Mouse (Mus musculus): ENCODE data around the gene Hif1an. TPM values are rescaled to one million over a fixed set of nuclear protein-coding genes. Genes with fewer than 3 reads are reported as not detected.

Gene Hif1an
- total RNA-seq, 2 experiments from 2014 or later, result 30.2 to 33.1 TPM

DNA sequence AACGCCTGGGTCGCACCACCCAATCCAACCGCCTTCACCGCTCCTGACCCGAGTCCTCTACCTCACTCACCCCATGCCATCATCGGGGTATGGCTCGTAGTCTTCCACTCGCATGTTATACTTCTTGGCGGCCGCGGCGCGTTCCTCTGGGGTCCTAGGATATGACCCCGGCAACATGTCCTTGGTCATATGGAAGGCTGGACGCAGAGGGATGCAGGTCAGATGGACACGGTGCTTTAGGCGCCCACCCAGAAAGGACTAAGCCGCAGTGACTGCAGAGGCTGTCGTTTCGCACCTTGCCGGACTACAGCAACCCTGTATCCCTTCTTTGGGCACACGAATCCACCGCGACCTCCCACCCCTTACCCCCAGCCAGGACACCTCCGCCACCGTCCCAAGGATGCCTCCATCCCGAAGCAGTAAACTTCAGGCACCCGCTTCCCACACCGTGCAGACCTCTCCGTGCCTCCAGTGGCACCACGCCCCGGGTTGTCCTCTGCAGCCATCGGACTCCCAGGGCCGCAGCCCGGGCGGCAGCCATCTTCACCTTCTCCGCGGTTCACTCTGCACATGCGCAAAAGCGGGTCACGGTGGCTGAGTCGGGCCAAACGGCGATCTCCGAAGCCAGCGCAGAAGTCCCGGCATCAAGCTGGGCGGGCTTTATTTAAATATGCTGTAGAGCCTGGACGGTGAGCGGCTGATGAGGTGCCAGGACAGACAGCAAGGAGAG, 7.6 kb upstream of the Hif1an start, which contains the start of gene Ndufb8:
Gene Ndufb8, minus strand, starts transcription at position 580 of the 730 bp plus-strand sequence.
- peak; percentile 96 to 97 for DNase-seq (ENCODE audit: low spot score in 2 of 2)

DNA sequence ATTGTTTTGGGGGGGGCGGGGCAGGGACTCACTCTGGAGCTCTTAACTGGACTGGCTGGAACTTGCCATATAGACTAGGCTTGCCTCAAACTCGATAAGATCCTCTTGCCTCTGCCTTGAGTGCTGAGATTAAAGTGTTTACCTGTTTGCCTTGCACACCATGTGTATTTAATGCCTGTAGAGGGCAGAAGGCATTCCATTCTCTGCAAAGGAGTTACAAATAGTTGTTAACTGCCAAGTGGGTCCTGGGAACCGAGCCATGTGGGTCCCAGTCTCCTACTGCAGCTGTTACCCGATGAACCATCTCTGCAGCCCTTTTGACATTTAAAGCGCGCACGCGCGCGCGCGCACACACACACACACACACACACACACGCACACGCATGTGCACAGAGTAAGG, 1.4 kb downstream of the Hif1an start:
- DNase-seq (ENCODE audit: low spot score in 2 of 2), result no peak

GRCm38 (mm10) chr19:44567763-44568162, 5.1 kb downstream of the Hif1an start:
- DNase-seq (ENCODE audit: low spot score in 2 of 2), result no peak

DNA sequence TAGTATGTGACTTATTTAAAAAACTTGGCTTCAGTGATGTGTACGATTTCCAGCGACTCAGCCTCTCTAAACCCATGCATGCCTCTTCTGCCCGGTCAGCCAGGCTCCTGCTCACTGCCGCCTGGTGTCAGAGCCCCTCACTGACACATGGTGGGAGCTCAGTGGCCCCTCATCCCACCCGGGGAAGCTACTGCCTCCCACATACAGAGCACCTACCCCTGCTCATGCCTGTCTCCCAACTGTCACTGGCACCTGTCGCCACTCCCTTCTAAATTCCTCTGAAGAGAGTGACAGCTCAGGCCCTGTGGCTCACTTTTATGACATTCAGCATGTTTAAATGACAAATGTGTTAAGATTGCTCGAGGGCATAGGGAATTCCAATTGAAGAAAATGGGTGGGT, 13.6 kb downstream of the Hif1an start:
- DNase-seq (ENCODE audit: low spot score in 2 of 2), result no peak

DNA sequence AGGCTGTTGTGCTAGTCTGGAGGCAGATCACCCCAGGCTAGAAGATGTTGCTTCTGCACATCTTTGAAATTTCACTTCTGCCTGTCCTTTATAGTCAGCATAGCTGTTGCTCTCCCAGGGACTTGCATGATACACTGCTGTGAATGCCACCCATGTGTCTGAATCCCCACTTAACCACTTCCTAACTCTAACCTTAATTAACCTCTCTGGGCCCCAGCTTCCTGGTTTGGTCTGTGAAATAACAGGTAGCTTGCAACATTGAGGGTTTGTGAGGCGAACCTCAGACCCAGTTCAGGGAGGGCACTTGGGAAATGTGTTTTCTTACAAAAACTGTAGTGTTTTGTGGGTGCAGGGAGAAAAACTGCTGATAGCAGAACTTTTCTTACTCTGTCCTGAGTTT, 15.4 kb downstream of the Hif1an start:
- no peak for DNase-seq (ENCODE audit: low spot score in 2 of 2)

- DNase-seq (ENCODE audit: low spot score in 2 of 2), result no peak
These were observed 19.5 kb downstream of the Hif1an start for GRCm38 (mm10) chr19:44582103-44582502.

- DNase-seq (ENCODE audit: low spot score in 2 of 2), result peak; percentile 98
These were observed 20.1 kb downstream of the Hif1an start for GRCm38 (mm10) chr19:44582638-44583309.

DNA sequence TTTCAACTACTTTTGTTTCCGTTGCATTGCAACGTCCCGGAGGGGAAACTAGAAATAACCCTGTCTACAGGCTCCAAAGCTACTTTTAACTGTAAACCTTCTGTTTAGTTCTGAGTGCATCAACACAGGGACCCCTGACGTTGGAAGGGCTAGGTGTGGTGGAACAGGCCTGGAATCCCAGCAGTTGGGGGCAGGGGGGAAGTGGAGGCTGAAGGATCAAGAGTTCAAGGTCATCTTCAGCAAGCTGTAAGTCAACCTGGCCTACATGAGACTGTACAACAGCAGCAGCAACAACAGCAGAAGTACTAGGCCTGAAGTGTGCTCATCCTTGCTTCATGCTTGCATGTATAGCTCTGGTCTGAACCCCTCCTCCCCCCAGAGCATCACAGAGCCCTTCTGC, 25.4 kb downstream of the Hif1an start:
- no peak for DNase-seq (ENCODE audit: low spot score in 2 of 2)

DNA sequence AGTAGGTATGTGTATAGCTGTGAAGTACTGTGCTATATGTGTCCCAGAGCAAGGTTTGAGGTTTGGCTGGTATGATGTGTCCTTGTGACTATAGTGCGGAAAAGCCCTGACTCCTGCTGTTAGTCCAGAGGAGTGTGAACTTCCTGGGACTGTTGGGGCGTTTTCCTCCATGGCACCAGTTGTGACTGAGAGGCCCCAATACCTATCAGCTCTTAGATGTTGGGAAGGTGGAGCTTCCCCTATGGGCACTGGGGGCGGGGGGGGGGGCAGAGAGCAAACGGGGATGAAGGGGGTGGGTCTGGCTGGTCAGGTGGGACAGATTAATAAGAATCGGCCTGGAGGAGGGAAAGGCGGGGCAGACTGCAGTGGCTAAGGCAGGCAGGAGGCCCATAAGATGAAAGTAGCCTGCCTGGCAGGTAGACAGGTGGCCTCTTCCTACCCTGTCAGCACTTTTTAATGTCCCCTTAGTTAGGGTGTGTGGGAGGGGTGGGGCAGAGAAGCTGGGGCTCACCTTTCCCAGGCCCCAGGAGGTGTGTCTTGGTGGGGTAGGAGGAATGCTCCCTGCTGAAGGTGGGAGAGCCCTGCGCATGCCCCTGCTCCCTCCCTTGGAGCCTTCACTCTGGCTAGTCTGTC, 27.1 kb downstream of the Hif1an start:
- no peak for DNase-seq (ENCODE audit: low spot score in 2 of 2)

- no peak for DNase-seq (ENCODE audit: low spot score in 2 of 2)
These were observed 28.3 kb downstream of the Hif1an start for GRCm38 (mm10) chr19:44590992-44591391.

- DNase-seq (ENCODE audit: low spot score in 2 of 2), result no peak
These were observed 29.0 kb downstream of the Hif1an start for GRCm38 (mm10) chr19:44591638-44592037.

DNA sequence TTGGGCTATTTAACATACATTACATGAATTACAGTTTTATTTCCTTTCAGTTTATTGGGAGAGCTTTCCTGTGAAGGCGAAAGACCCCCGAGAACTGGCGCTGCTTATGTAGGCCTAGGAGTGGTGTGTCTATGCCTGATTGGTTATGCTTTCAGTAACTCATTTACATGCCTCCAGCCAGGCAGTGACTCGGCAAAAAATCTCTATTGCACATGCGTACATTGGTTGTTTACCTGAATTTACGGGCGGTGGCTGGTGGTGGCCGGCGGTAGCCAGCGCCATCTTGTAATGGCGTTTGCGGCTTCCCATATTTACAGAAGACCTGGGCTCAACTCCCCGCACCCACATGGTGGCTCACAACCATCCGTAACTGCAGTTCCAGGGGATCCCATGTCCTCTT, 31.5 kb downstream of the Hif1an start:
- no peak for DNase-seq (ENCODE audit: low spot score in 2 of 2)

DNA sequence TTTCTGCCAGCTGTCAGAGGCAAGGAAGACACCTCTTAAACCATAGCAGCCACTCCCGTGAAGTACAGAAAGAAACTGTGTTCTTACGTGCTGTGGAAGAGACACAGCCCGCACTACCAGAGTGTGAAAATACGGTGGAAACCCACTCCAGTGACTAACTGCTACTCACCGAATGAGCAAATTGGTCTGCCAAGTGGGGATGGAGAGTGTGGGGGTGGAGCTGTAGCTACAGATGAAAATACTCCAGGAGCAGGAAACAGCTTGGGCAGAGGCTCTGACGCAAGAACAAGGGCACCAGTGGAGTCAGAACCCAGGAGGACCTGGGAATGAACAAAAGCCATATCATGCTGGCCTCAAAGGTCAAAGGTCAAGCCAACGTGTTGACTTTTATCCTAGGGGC, 55.5 kb downstream of the Hif1an start:
- DNase-seq (ENCODE audit: low spot score in 2 of 2), result peak in 1 of 2 experiments; percentile 12

Other genes starting within 250 kb of the Hif1an start
- gene Scd4, start 229.8 kb upstream of the Hif1an start, total RNA-seq (2021), result 1 to 10 TPM; 1.5 to 2.8 TPM
- gene Scd1, start 155.0 kb upstream of the Hif1an start, total RNA-seq (2021), result 100 to 1,000 TPM; 106 to 146 TPM
- under 1 TPM; 0.30 to 0.31 TPM for gene Wnt8b, start 69.4 kb upstream of the Hif1an start, total RNA-seq (2021)
- gene Sec31b, start 17.0 kb upstream of the Hif1an start, total RNA-seq (2021), result under 1 TPM; 0.11 to 0.34 TPM
- not detected for gene Gm20538, start 10.0 kb upstream of the Hif1an start, total RNA-seq (2021)
- 100 to 1,000 TPM; 371 to 384 TPM for gene Ndufb8, start 7.4 kb upstream of the Hif1an start, total RNA-seq (2021)
- under 1 TPM; 0.20 to 0.37 TPM for gene Pax2, start 193.2 kb downstream of the Hif1an start, total RNA-seq (2021)

All from layer of hippocampus, postnatal 10 days (tissue).